Mouse (Mus musculus) adrenal gland, postnatal 14 days (tissue): ENCODE data around the gene Trim28. TPM values are rescaled to one million over a fixed set of nuclear protein-coding genes. Genes with fewer than 3 reads are reported as not detected.

Experiments used
- DNase-seq: peaks from one replicate; pipeline ENCODE4 v3.0.0; 2021; ENCODE audit warnings: mixed read lengths
- long read RNA-seq, 2 experiments: library from polyadenylated mRNA; stranded (forward); transcript quantifications; one replicate each; pipeline ENCODE4 v2.0.0; 2021
- total RNA-seq: library from RNA; stranded (reverse); gene quantifications from 2 replicates; pipeline ENCODE4 v1.2.3, GENCODE M21; 2021

The Trim28 gene
- total RNA-seq: 247 and 252 TPM in 2 replicates
- long read RNA-seq, experiment 1, transcript Trim28-201 (17 exons, 3,245 nt): major isoform, 204 of 258 reads
- long read RNA-seq, experiment 1, partial matches to known transcripts: 24 of 258 reads
- long read RNA-seq, experiment 1, other reads (novel, unspliced or antisense): 28 of 258 reads
- long read RNA-seq, experiment 2, transcript Trim28-201 (17 exons, 3,245 nt): major isoform, 114 of 147 reads
- long read RNA-seq, experiment 2, partial matches to known transcripts: 13 of 147 reads
- long read RNA-seq, experiment 2, other reads (novel, unspliced or antisense): 20 of 147 reads

GRCm38 (mm10) chr7:12998851-12999250 is at the start of gene Trim28:
Trim28 (plus strand) TSS chr7:12999114.
- no peak for DNase-seq

- DNase-seq: no peak
These were observed 49.1 kb upstream of the Trim28 start for GRCm38 (mm10) chr7:12949872-12950229.

- DNase-seq: no peak
These were observed 44.0 kb upstream of the Trim28 start for GRCm38 (mm10) chr7:12954896-12955295.

- no peak for DNase-seq
These were observed 41.4 kb upstream of the Trim28 start for GRCm38 (mm10) chr7:12957511-12957910.

- DNase-seq: no peak
These were observed 40.0 kb upstream of the Trim28 start for GRCm38 (mm10) chr7:12958948-12959347.

GRCm38 (mm10) chr7:12959718-12960117 is 39.2 kb upstream of the Trim28 start:
- DNase-seq: no peak

- DNase-seq: peak; percentile 71
These were observed 37.3 kb upstream of the Trim28 start for GRCm38 (mm10) chr7:12961511-12962141.

- peak; percentile 95 for DNase-seq
These were observed 33.2 kb upstream of the Trim28 start, which contains the start of gene Zfp324 for GRCm38 (mm10) chr7:12965678-12966091. Zfp324 (plus strand) TSS chr7:12965838.

- DNase-seq: peak; percentile 74
These were observed 32.6 kb upstream of the Trim28 start for GRCm38 (mm10) chr7:12966104-12966845.

- no peak for DNase-seq
These were observed 28.0 kb upstream of the Trim28 start for GRCm38 (mm10) chr7:12970906-12971305.

- peak; percentile 99 for DNase-seq
These were observed 21.1 kb upstream of the Trim28 start, which contains the start of gene Zfp446 for GRCm38 (mm10) chr7:12977682-12978389. Zfp446 (plus strand) TSS chr7:12977848.

GRCm38 (mm10) chr7:12978931-12979722 is 19.8 kb upstream of the Trim28 start:
- DNase-seq: no peak

- DNase-seq: no peak
These were observed 19.1 kb upstream of the Trim28 start for GRCm38 (mm10) chr7:12979776-12980175.

- DNase-seq: no peak
These were observed 18.6 kb upstream of the Trim28 start for GRCm38 (mm10) chr7:12980291-12980690.

GRCm38 (mm10) chr7:12985724-12986123 is 13.2 kb upstream of the Trim28 start:
- DNase-seq: no peak

- DNase-seq: no peak
These were observed 12.0 kb upstream of the Trim28 start for GRCm38 (mm10) chr7:12986906-12987305.

GRCm38 (mm10) chr7:12987409-12988189 is 11.3 kb upstream of the Trim28 start:
- no peak for DNase-seq

- DNase-seq: peak; percentile 68
These were observed 6.7 kb upstream of the Trim28 start for GRCm38 (mm10) chr7:12992222-12992621.

GRCm38 (mm10) chr7:12993148-12993547 is 5.8 kb upstream of the Trim28 start:
- DNase-seq: peak; percentile 26

- DNase-seq: no peak
These were observed 3.1 kb upstream of the Trim28 start for GRCm38 (mm10) chr7:12995862-12996261.

- no peak for DNase-seq
These were observed 1.7 kb upstream of the Trim28 start for GRCm38 (mm10) chr7:12997230-12997629.
